Mouse (Mus musculus): ENCODE results near the gene Slc6a11. TPM values are rescaled to one million over a fixed set of nuclear protein-coding genes. Genes with fewer than 3 reads are reported as not detected.
A peak's percentile ranks its signal among the peaks of the same experiment; 100 is the strongest.

Gene Slc6a11
- polyA plus RNA-seq, 1 experiment from 2014 or later = 5.4 TPM

DNA sequence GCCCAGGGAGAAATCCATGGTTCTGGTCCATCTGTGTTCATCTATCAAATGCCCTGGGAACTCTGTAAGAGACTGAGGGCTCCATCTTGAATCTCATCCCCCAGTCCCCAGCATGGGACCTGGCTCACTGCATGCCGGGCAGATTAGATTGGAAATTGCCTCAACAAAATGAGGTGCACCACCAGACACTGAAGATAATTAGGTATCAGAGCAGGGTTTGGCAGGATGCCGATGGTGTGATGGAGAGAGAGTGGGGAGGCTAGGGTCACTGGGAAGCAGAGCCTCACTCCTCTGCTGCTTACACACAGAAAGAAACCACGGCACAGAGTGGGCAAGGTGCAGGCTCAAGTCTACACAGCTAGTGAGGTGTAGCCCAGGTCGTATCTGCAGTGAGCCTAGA is 164.0 kb downstream of the Slc6a11 start:
- H3K4me3 ChIP-seq = no peak overlapping the region
- H3K9ac ChIP-seq = no peak overlapping the region
- no peaks in the 10 kb centered on the region for H3K9me3 ChIP-seq (replicated peaks)
- no peak overlapping the region for H3K27ac ChIP-seq
- WGBS = 75% methylated on average over 4 of the region's 4 CpGs
- H3K4me1 ChIP-seq = peaks cover 62% of the 10 kb centered on the region
- H3K27me3 ChIP-seq = no peaks in the 10 kb centered on the region
- no peaks in the 10 kb centered on the region for H3K36me3 ChIP-seq
- ATAC-seq (ENCODE audit: low FRiP score) = no peak
- no peak overlapping the region for H3K4me2 ChIP-seq (replicated peaks)

DNA sequence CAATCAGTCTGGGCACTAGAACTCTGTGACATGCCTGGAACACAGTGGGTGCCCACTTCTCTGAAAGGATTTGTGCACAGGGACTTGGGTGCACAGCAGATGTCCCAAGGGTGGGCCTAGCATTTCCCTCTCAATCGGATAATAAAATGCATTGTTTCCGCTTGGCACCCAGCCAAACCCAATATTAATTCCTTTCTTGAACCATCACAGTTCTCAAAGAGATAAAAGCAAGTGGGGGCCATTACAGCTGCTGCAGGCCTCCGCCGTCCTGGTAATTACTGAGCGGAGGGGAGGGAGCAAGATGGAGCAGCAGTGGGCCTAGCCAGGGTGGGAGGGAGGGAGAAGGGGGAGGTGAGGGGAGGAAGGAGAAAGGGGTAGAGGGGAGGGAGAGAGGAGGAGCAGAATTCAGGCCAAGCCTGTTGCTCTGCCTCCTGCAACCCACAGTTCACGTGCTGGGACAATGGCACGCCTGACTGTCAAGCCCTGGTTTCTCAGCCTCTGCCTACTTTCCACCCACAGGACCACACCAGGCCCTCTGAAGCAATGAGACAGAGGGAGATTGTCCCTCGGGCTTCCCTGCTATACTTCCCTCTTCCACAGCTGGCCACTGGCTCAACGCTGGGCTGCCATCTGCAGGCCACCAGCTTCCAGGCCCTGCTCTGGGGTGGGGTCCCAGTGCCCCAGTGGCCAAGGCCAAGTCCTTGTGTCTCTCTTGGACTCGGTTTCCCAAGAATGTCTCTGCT is 166.4 kb downstream of the Slc6a11 start:
- WGBS = 26% methylated on average over 10 of the region's 10 CpGs
- peak; percentile 77 for ATAC-seq (ENCODE audit: low FRiP score)
- H3K9me3 ChIP-seq (replicated peaks) = no peaks in the 10 kb centered on the region
- no peak overlapping the region for H3K4me2 ChIP-seq (replicated peaks)
- H3K4me1 ChIP-seq = peaks cover 40% of the 10 kb centered on the region
- H3K9ac ChIP-seq = no peak overlapping the region
- H3K4me3 ChIP-seq = no peak overlapping the region
- peak overlapping the region; percentile 81 for H3K27ac ChIP-seq
- 0 out of 2 replicates have a peak, but pooled peaks cover 2% of the 10 kb centered on the region for H3K27me3 ChIP-seq
- peaks cover 8% of the 10 kb centered on the region for H3K36me3 ChIP-seq

Other genes with a start within 250 kb of the Slc6a11 start
- 12.1 and 12.4 TPM in 2 replicates for gene Atp2b2, start 88.6 kb upstream of the Slc6a11 start, polyA plus RNA-seq (2016; fragmentation: Nextera tagmentation; extraction: Ambion mirVana)
- 47.1 and 47.6 TPM in 2 replicates for gene Slc6a1, start 151.4 kb downstream of the Slc6a11 start, polyA plus RNA-seq (2016; fragmentation: Nextera tagmentation; extraction: Ambion mirVana)